Comparison of ENCODE assay signal across 20 mouse cellular contexts in the genomic region with DNA sequence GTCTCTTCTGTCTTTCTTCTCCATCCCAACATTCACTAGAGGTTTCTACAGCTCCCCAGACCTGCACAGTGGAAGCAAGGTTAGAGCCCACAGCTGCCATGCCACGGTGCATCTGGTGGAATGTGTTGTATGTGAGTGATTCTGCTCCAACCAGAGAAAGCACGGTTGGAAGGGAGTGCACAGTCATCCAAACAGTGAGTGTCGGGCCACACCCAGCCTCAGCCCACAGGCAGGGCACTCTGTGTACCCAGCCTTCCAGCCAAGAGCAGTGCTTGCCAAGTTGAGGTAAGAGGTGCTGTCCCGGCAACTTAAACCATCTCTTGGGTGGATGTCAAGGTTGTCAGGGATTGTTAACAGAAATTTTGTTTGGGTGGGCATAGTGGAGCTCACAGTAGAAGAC. TPM values are rescaled to one million over a fixed set of nuclear protein-coding genes. Genes with fewer than 3 reads are reported as not detected.
DNase-seq lines count a peak whose midpoint lies in the region; ATAC-seq lines count a peak whose summit lies in the region.
"Had no signal": no experiment of that assay in that cellular context is flagged by ENCODE, and none has a peak within 500 bp of the region (broad histone marks: within the 10 kb centered on the region; RNA-seq: fewer than 3 reads in every experiment).

No protein-coding gene starts in this region.

- H3K27ac ChIP-seq in liver, embryonic 13.5 days: peak overlapping the region; percentile 59
- no peak overlapping the region for H3K27ac ChIP-seq in forebrain, embryonic 11.5 days (ENCODE audit: low read depth, low read length)
- H3K27ac ChIP-seq in kidney, embryonic 15.5 days: no peak overlapping the region
- H3K27ac ChIP-seq: embryonic facial prominence, embryonic 10.5 days; forebrain, embryonic 15.5 days; heart, embryonic 13.5 days; hindbrain, embryonic 13.5 days; left cerebral cortex, adult 2 months; neural tube, embryonic 15.5 days had no signal

- H3K9ac ChIP-seq in liver, embryonic 13.5 days: peak overlapping the region; percentile 26; the same call in 1 of the 2 replicates
- H3K9ac ChIP-seq in forebrain, embryonic 11.5 days (ENCODE audit: low read length): no peak overlapping the region
- H3K9ac ChIP-seq in kidney, embryonic 15.5 days: no peak overlapping the region
- H3K9ac ChIP-seq: forebrain, embryonic 15.5 days; heart, embryonic 13.5 days; hindbrain, embryonic 13.5 days; neural tube, embryonic 15.5 days had no signal

- no peaks in the 10 kb centered on the region for H3K9me3 ChIP-seq in liver, embryonic 13.5 days (replicated peaks)
- no peaks in the 10 kb centered on the region for H3K9me3 ChIP-seq in forebrain, embryonic 11.5 days (ENCODE audit: control insufficient read depth, low read length)
- no peaks in the 10 kb centered on the region for H3K9me3 ChIP-seq in kidney, embryonic 15.5 days (replicated peaks)
- H3K9me3 ChIP-seq: embryonic facial prominence, embryonic 10.5 days; forebrain, embryonic 15.5 days; heart, embryonic 13.5 days; hindbrain, embryonic 13.5 days; neural tube, embryonic 15.5 days had no signal

- peaks cover 31% of the 10 kb centered on the region for H3K4me1 ChIP-seq in liver, embryonic 13.5 days (replicated peaks)
- no peaks in the 10 kb centered on the region for H3K4me1 ChIP-seq in forebrain, embryonic 11.5 days (replicated peaks; ENCODE audit: control insufficient read depth, insufficient read depth, low read length)
- H3K4me1 ChIP-seq in kidney, embryonic 15.5 days: no peaks in the 10 kb centered on the region
- H3K4me1 ChIP-seq: forebrain, embryonic 15.5 days; heart, embryonic 13.5 days; hindbrain, embryonic 13.5 days; neural tube, embryonic 15.5 days had no signal

- WGBS in liver, embryonic 13.5 days (ENCODE audit: insufficient replicate concordance): 35% methylated on average over 4 of the region's 4 CpGs
- WGBS in forebrain, embryonic 11.5 days: 80% methylated on average over 4 of the region's 4 CpGs
- 77% methylated on average over 4 of the region's 4 CpGs for WGBS in kidney, embryonic 15.5 days

- intact Hi-C loops in left cerebral cortex, postnatal 14 days (cut with DNase I): no loop called here

- H3K4me2 ChIP-seq in liver, embryonic 13.5 days: 0 out of 2 replicates have a peak overlapping the region, but pooled peaks have one; percentile 6
- no peak overlapping the region for H3K4me2 ChIP-seq in forebrain, embryonic 11.5 days (ENCODE audit: low read depth, low read length, severe bottlenecking)
- H3K4me2 ChIP-seq in kidney, embryonic 15.5 days: no peak overlapping the region
- H3K4me2 ChIP-seq: forebrain, embryonic 15.5 days; heart, embryonic 13.5 days; hindbrain, embryonic 13.5 days; neural tube, embryonic 15.5 days had no signal

- no peaks in the 10 kb centered on the region for H3K27me3 ChIP-seq in liver, embryonic 13.5 days
- no peaks in the 10 kb centered on the region for H3K27me3 ChIP-seq in forebrain, embryonic 11.5 days (ENCODE audit: control insufficient read depth, insufficient read depth, low read length)
- no peaks in the 10 kb centered on the region for H3K27me3 ChIP-seq in kidney, embryonic 15.5 days
- H3K27me3 ChIP-seq: forebrain, embryonic 15.5 days; heart, embryonic 13.5 days; hindbrain, embryonic 13.5 days; neural tube, embryonic 15.5 days had no signal

- ATAC-seq in common myeloid progenitor, adult 5-6 weeks (replicated peaks; ENCODE audit: low read depth, poor library complexity, severe bottlenecking): peak; percentile 69
- peak; percentile 87 for ATAC-seq in liver, embryonic 13.5 days (ENCODE audit: low read depth)
- no peak for ATAC-seq in forebrain, embryonic 11.5 days (replicated peaks; ENCODE audit: low FRiP score)
- ATAC-seq in kidney, embryonic 15.5 days (replicated peaks; ENCODE audit: low FRiP score): no peak
- ATAC-seq: forebrain, embryonic 15.5 days had no signal

- H3K4me3 ChIP-seq in liver, embryonic 13.5 days (replicated peaks): no peak overlapping the region
- H3K4me3 ChIP-seq in forebrain, embryonic 11.5 days (ENCODE audit: low read depth, low read length): no peak overlapping the region
- no peak overlapping the region for H3K4me3 ChIP-seq in kidney, embryonic 15.5 days (replicated peaks)
- H3K4me3 ChIP-seq: embryonic facial prominence, embryonic 10.5 days; forebrain, embryonic 15.5 days; heart, embryonic 13.5 days; hindbrain, embryonic 13.5 days; left cerebral cortex, adult 2 months; neural tube, embryonic 15.5 days had no signal

- H3K36me3 ChIP-seq in liver, embryonic 13.5 days: no peaks in the 10 kb centered on the region
- H3K36me3 ChIP-seq in forebrain, embryonic 11.5 days (ENCODE audit: control insufficient read depth, insufficient read depth, low read length): no peaks in the 10 kb centered on the region
- H3K36me3 ChIP-seq in kidney, embryonic 15.5 days: no peaks in the 10 kb centered on the region
- H3K36me3 ChIP-seq: embryonic facial prominence, embryonic 10.5 days; forebrain, embryonic 15.5 days; heart, embryonic 13.5 days; hindbrain, embryonic 13.5 days; neural tube, embryonic 15.5 days had no signal

- peak; percentile 92 for DNase-seq in heart, adult 11 months
- no peak for DNase-seq in heart, adult 8-10 months (ENCODE audit: low spot score)
- peak; percentile 72 for DNase-seq in 3134 (ENCODE audit: extremely low read depth, insufficient read length, low spot score)
- DNase-seq in liver, embryonic 13.5 days: peak; percentile 49
- DNase-seq in forebrain, embryonic 11.5 days (ENCODE audit: low spot score): no peak
- no peak for DNase-seq in left cerebral cortex, postnatal 14 days (ENCODE audit: low spot score in 2 of 2)
- DNase-seq: adrenal gland, adult 8-10 months; cerebellum, postnatal 10 days; kidney, adult 11 months; kidney, postnatal 4 days; thymus, postnatal 14 days had no signal

RNA-seq across cellular contexts. Expression of a gene that starts 10.6 kb away (rescaled TPM):
- total RNA-seq in heart, adult 8-10 months (2022): 10 to 100 TPM; 32.7 to 43.3 (median 40.3) TPM
- total RNA-seq in common myeloid progenitor, adult 5-6 weeks (2017): 3.6 and 6.9 TPM in 2 replicates
- polyA plus RNA-seq in liver, embryonic 13.5 days (2015; fragmentation: Nextera tagmentation; extraction: Ambion mirVana): 7.8 and 8.1 TPM in 2 replicates
- 14.6 and 15.0 TPM in 2 replicates for polyA plus RNA-seq in forebrain, embryonic 11.5 days (2014; fragmentation: Nextera tagmentation; extraction: Ambion mirVana)
- 10 to 100 TPM; 13.0 to 13.9 TPM for total RNA-seq in left cerebral cortex, postnatal 14 days (2021)
- polyA plus RNA-seq in kidney, embryonic 15.5 days (2015; fragmentation: Nextera tagmentation; extraction: Ambion mirVana): 8.1 and 8.4 TPM in 2 replicates

RNA-seq across cellular contexts. Expression of a gene that starts 12.5 kb away (rescaled TPM):
- total RNA-seq in heart, adult 8-10 months (2022): 10 to 100 TPM; 59.5 to 77.7 (median 70.8) TPM
- total RNA-seq in common myeloid progenitor, adult 5-6 weeks (2017): 17.7 and 29.8 TPM in 2 replicates
- 47.4 and 50.8 TPM in 2 replicates for polyA plus RNA-seq in liver, embryonic 13.5 days (2015; fragmentation: Nextera tagmentation; extraction: Ambion mirVana)
- 41.5 and 50.8 TPM in 2 replicates for polyA plus RNA-seq in forebrain, embryonic 11.5 days (2014; fragmentation: Nextera tagmentation; extraction: Ambion mirVana)
- 10 to 100 TPM; 43.0 to 45.8 TPM for total RNA-seq in left cerebral cortex, postnatal 14 days (2021)
- polyA plus RNA-seq in kidney, embryonic 15.5 days (2015; fragmentation: Nextera tagmentation; extraction: Ambion mirVana): 69.4 and 70.0 TPM in 2 replicates

RNA-seq across cellular contexts. Expression of a gene that starts 47.2 kb away (rescaled TPM):
- under 1 TPM in 1 of 4 experiments, not detected in 3; 0.11 TPM for total RNA-seq in heart, adult 8-10 months (2022)
- total RNA-seq in common myeloid progenitor, adult 5-6 weeks (2017): not detected in 2 replicates
- 0.46 and 0.50 TPM in 2 replicates for polyA plus RNA-seq in liver, embryonic 13.5 days (2015; fragmentation: Nextera tagmentation; extraction: Ambion mirVana)
- polyA plus RNA-seq in forebrain, embryonic 11.5 days (2014; fragmentation: Nextera tagmentation; extraction: Ambion mirVana): not detected in 2 replicates
- total RNA-seq in left cerebral cortex, postnatal 14 days (2021): under 1 TPM; 0.25 to 0.33 TPM
- 0.38 and 0.42 TPM in 2 replicates for polyA plus RNA-seq in kidney, embryonic 15.5 days (2015; fragmentation: Nextera tagmentation; extraction: Ambion mirVana)
- total RNA-seq: adrenal gland, adult 8-10 months; left cerebral cortex, adult 2 months had no signal
- polyA plus RNA-seq: C2C12; embryonic facial prominence, embryonic 10.5 days; heart, embryonic 13.5 days; hindbrain, embryonic 13.5 days had no signal

Comparison
In these comparisons a context has a peak if more than half of its experiments do, and no peak if none do; other contexts are left out.
1. DNase-seq: peak in heart, adult 11 months (single experiment), 3134 (single experiment) and liver, embryonic 13.5 days (single experiment); none in heart, adult 8-10 months (single experiment), forebrain, embryonic 11.5 days (single experiment) and left cerebral cortex, postnatal 14 days (0 of 2).
2. ATAC-seq: peak in common myeloid progenitor, adult 5-6 weeks (single experiment) and liver, embryonic 13.5 days (single experiment); none in forebrain, embryonic 11.5 days (single experiment) and kidney, embryonic 15.5 days (single experiment).